Mouse (Mus musculus): Measurements from ENCODE around the gene Gbp10.
"Not testable (repeated sequence)": the region's sequence is repeated elsewhere in the genome, so short reads cannot be mapped to it uniquely, and the experiment has no call there.

- TF ChIP-seq CTCF (IDR thresholded peaks at IDR 0.05; ENCODE audit: low read depth); EP300 (optimal IDR thresholded peaks at IDR 0.05): not testable (repeated sequence)
Observed at GRCm38 (mm10) chr5:105208957-105209356, 30.4 kb downstream of the Gbp10 start.

Measured in stomach, postnatal 0 days (tissue).